Mouse (Mus musculus): ENCODE measurements at regions not wholly inside any gene's neighbourhood (a gene's known extent, or its start where the extent isn't known, plus 50 kb on each side); places are given as distances from the start of the nearest gene placed in this dataset.

DNA sequence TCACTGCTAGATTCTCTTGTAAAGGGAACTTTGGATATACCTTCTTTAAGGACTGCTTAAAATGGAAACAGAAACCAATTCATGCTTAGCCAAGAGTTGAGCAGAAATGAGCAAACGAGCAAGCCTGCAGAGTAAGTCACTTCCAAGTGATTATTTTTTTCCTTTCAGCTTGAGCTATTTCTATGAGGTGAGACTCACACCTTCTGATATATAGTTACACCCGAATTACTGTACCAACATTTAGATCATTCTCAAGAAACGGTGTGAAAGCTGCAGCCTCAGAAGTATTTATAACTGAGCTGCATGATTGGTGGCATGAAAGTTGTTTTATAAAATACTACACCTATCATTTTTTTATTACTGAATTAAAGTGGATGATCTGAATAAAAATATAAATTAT lies 771.9 kb upstream of the 4930452B06Rik start:
- Histone ChIP-seq H3K9ac (ENCODE audit: low read depth, poor library complexity, severe bottlenecking) (no peak overlapping the region), H3K27me3 (ENCODE audit: control insufficient read depth, insufficient read depth, low read length, poor library complexity, severe bottlenecking) (no peaks in the 10 kb centered on the region), H3K4me1 (ENCODE audit: control insufficient read depth, insufficient read depth, low read length) (no peaks in the 10 kb centered on the region), H3K27ac (ENCODE audit: insufficient read depth, low read length) (no peak overlapping the region), H3K9me3 (replicated peaks; ENCODE audit: control insufficient read depth, insufficient read depth, low read length, poor library complexity, severe bottlenecking) (no peaks in the 10 kb centered on the region), H3K4me3 (ENCODE audit: low read depth, low read length) (no peak overlapping the region), H3K36me3 (ENCODE audit: control insufficient read depth, insufficient read depth, low read length, poor library complexity, severe bottlenecking) (no peaks in the 10 kb centered on the region)
- no peak for TF ChIP-seq POLR2A (IDR thresholded peaks at IDR 0.05; ENCODE audit: insufficient read depth, low read length)
- no peak for TF ChIP-seq CTCF (IDR thresholded peaks at IDR 0.05; ENCODE audit: low read depth, low read length)
- TF ChIP-seq EP300 (IDR thresholded peaks at IDR 0.05; ENCODE audit: insufficient read depth, low read depth, low read length), result no peak

DNA sequence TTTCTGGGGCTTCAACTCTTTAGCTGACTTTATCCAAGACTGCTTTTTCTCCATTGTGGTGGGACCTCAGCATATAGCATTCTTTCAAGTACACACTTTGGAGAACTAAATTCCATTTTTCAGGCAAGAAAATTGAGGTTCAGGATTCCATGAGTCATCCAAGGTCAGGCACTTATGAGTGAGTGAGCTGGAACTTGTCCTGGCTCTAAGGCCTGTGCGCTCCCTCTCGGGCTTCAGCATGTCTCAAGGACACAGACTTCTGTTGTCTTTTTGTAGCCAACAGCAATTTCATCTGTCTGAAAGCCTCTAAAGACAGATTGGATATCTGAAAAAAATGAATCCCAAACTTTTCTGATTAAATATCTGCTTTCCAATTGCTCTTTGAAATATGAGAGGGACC lies 769.1 kb upstream of the 4930452B06Rik start:
- Histone ChIP-seq H3K36me3 (ENCODE audit: control insufficient read depth, insufficient read depth, low read length, poor library complexity, severe bottlenecking) (no peaks in the 10 kb centered on the region), H3K27ac (ENCODE audit: insufficient read depth, low read length) (no peak overlapping the region), H3K27me3 (ENCODE audit: control insufficient read depth, insufficient read depth, low read length, poor library complexity, severe bottlenecking) (no peaks in the 10 kb centered on the region), H3K4me1 (ENCODE audit: control insufficient read depth, insufficient read depth, low read length) (no peaks in the 10 kb centered on the region), H3K4me3 (ENCODE audit: low read depth, low read length) (no peak overlapping the region), H3K9ac (ENCODE audit: low read depth, poor library complexity, severe bottlenecking) (no peak overlapping the region), H3K9me3 (replicated peaks; ENCODE audit: control insufficient read depth, insufficient read depth, low read length, poor library complexity, severe bottlenecking) (no peaks in the 10 kb centered on the region)
- no peak for TF ChIP-seq POLR2A (IDR thresholded peaks at IDR 0.05; ENCODE audit: insufficient read depth, low read length)
- no peak for TF ChIP-seq CTCF (IDR thresholded peaks at IDR 0.05; ENCODE audit: low read depth, low read length)
- TF ChIP-seq EP300 (IDR thresholded peaks at IDR 0.05; ENCODE audit: insufficient read depth, low read depth, low read length), result no peak

DNA sequence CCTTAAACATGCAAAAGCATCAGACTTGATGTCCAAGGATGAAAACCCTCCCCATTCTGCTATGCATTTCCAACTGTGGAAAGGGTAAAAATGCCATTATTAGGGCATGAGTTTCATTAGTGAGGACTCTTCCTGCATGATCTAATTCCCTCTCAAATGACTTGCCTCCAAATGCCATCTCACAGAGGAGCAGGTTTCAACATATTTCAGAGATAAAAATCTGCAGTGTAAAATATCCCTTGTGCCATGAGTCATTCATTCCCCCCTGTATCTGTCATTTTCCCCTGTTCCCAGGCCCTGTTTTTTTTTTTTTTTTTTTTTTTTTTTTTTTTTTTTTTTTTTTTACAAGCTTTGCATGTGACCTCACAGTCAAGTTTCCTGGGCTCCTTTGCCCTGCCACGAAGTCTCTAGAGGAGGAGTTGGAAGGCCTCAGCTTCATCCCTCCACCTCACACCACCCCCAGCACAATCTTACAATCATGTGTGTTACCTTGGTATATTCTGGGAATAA lies 767.1 kb upstream of the 4930452B06Rik start:
- Histone ChIP-seq H3K4me1 (ENCODE audit: control insufficient read depth, insufficient read depth, low read length) (no peaks in the 10 kb centered on the region), H3K4me3 (ENCODE audit: low read depth, low read length) (no peak overlapping the region), H3K9ac (ENCODE audit: low read depth, poor library complexity, severe bottlenecking) (no peak overlapping the region), H3K9me3 (replicated peaks; ENCODE audit: control insufficient read depth, insufficient read depth, low read length, poor library complexity, severe bottlenecking) (no peaks in the 10 kb centered on the region), H3K27ac (ENCODE audit: insufficient read depth, low read length) (no peak overlapping the region), H3K36me3 (ENCODE audit: control insufficient read depth, insufficient read depth, low read length, poor library complexity, severe bottlenecking) (no peaks in the 10 kb centered on the region), H3K27me3 (ENCODE audit: control insufficient read depth, insufficient read depth, low read length, poor library complexity, severe bottlenecking) (no peaks in the 10 kb centered on the region)
- TF ChIP-seq CTCF (IDR thresholded peaks at IDR 0.05; ENCODE audit: low read depth, low read length) (no peak), EP300 (IDR thresholded peaks at IDR 0.05; ENCODE audit: insufficient read depth, low read depth, low read length) (no peak), POLR2A (IDR thresholded peaks at IDR 0.05; ENCODE audit: insufficient read depth, low read length) (no peak)

DNA sequence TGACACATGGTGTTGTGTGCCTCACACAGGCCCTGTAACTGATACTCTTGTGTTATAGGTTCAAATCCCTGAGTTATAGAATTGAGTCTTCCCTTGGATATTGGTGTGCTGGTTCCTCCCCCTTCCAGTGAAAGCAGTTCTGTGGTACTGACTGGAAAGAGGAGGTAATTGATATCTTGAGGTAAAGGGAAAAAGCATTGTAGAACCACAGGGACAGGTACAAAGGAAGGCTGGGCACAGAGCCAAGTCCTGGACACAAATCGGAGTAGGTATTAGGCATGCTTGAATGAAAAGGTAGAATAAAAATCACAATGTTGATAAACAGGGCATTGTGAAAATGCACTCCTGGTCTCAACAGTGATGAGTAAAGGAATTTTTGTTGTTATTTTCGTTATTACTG lies 765.8 kb upstream of the 4930452B06Rik start:
- no peaks in the 10 kb centered on the region for H3K36me3 ChIP-seq (ENCODE audit: control insufficient read depth, insufficient read depth, low read length, poor library complexity, severe bottlenecking)
- H3K4me1 ChIP-seq (ENCODE audit: control insufficient read depth, insufficient read depth, low read length), result no peaks in the 10 kb centered on the region
- no peak for TF ChIP-seq CTCF (IDR thresholded peaks at IDR 0.05; ENCODE audit: low read depth, low read length)
- TF ChIP-seq EP300 (IDR thresholded peaks at IDR 0.05; ENCODE audit: insufficient read depth, low read depth, low read length), result no peak
- TF ChIP-seq POLR2A (IDR thresholded peaks at IDR 0.05; ENCODE audit: insufficient read depth, low read length), result no peak
- H3K27me3 ChIP-seq (ENCODE audit: control insufficient read depth, insufficient read depth, low read length, poor library complexity, severe bottlenecking), result no peaks in the 10 kb centered on the region
- H3K9me3 ChIP-seq (replicated peaks; ENCODE audit: control insufficient read depth, insufficient read depth, low read length, poor library complexity, severe bottlenecking), result no peaks in the 10 kb centered on the region
- H3K4me3 ChIP-seq (ENCODE audit: low read depth, low read length), result no peak overlapping the region
- no peak overlapping the region for H3K27ac ChIP-seq (ENCODE audit: insufficient read depth, low read length)
- H3K9ac ChIP-seq (ENCODE audit: low read depth, poor library complexity, severe bottlenecking), result no peak overlapping the region

DNA sequence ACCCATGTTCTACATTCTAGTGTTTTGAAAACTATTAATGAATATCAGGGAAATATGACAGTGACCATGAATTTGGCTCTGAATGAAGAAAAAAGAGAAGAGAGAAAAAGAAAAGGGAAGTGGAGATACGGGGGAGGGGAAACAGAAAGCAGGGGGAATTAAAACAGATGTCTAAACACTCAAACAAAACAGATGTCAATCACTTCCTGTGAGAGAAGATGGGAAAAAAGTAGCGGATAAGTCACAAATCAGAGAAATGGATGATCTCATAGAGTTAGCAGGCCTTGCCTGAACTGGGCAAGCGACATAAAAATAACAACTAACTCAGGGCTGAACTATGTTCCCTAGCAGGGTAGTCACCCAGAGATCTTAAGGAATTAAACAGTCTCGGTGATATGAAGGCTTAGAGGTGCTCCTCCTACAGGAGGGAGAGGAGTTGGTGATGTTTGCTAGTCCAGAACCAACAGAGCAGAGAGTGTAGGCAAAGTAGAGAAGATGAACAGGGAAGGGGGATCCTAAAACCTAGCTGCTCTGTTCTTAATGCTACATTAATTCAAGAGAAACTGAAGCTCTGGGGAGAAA lies 745.9 kb upstream of the 4930452B06Rik start:
- H3K4me1 ChIP-seq (ENCODE audit: control insufficient read depth, insufficient read depth, low read length), result no peaks in the 10 kb centered on the region

DNA sequence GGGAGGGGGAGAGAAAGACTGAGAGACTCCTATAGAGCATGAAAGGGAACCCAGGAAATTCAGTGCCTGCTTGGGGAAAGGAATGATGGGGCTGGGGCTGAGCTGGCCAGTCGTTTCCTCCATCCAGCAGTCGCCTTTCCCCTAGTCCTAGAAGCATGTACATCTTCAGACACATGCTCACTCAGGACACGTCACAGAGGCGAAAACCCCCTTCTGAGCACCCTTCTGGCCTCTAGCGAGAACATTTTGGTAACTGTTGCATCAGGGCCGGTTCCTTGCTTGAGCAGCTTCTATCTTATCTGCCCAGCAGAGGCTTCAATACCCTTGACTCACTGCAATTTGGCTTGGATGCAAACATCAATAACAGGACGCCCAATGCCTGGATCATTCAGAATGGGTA lies 737.6 kb upstream of the 4930452B06Rik start:
- H3K4me1 ChIP-seq (ENCODE audit: control insufficient read depth, insufficient read depth, low read length), result no peaks in the 10 kb centered on the region
- no peak overlapping the region for H3K4me3 ChIP-seq (ENCODE audit: low read depth, low read length)
- H3K9me3 ChIP-seq (replicated peaks; ENCODE audit: control insufficient read depth, insufficient read depth, low read length, poor library complexity, severe bottlenecking), result no peaks in the 10 kb centered on the region
- no peaks in the 10 kb centered on the region for H3K36me3 ChIP-seq (ENCODE audit: control insufficient read depth, insufficient read depth, low read length, poor library complexity, severe bottlenecking)
- TF ChIP-seq EP300 (IDR thresholded peaks at IDR 0.05; ENCODE audit: insufficient read depth, low read depth, low read length) (no peak), CTCF (IDR thresholded peaks at IDR 0.05; ENCODE audit: low read depth, low read length) (no peak), POLR2A (IDR thresholded peaks at IDR 0.05; ENCODE audit: insufficient read depth, low read length) (no peak)
- no peak overlapping the region for H3K9ac ChIP-seq (ENCODE audit: low read depth, poor library complexity, severe bottlenecking)
- no peak overlapping the region for H3K27ac ChIP-seq (ENCODE audit: insufficient read depth, low read length)
- no peaks in the 10 kb centered on the region for H3K27me3 ChIP-seq (ENCODE audit: control insufficient read depth, insufficient read depth, low read length, poor library complexity, severe bottlenecking)

More for the DNA sequence above, 745.9 kb upstream of the 4930452B06Rik start:
- no peaks in the 10 kb centered on the region for H3K9me3 ChIP-seq (replicated peaks; ENCODE audit: control insufficient read depth, insufficient read depth, low read length, poor library complexity, severe bottlenecking)
- no peak overlapping the region for H3K27ac ChIP-seq (ENCODE audit: insufficient read depth, low read length)
- H3K36me3 ChIP-seq (ENCODE audit: control insufficient read depth, insufficient read depth, low read length, poor library complexity, severe bottlenecking), result no peaks in the 10 kb centered on the region
- no peaks in the 10 kb centered on the region for H3K27me3 ChIP-seq (ENCODE audit: control insufficient read depth, insufficient read depth, low read length, poor library complexity, severe bottlenecking)
- no peak overlapping the region for H3K4me3 ChIP-seq (ENCODE audit: low read depth, low read length)
- no peak overlapping the region for H3K9ac ChIP-seq (ENCODE audit: low read depth, poor library complexity, severe bottlenecking)
- TF ChIP-seq POLR2A (IDR thresholded peaks at IDR 0.05; ENCODE audit: insufficient read depth, low read length) (no peak), CTCF (IDR thresholded peaks at IDR 0.05; ENCODE audit: low read depth, low read length) (no peak), EP300 (IDR thresholded peaks at IDR 0.05; ENCODE audit: insufficient read depth, low read depth, low read length) (no peak)
